Comparison of ENCODE assay signal across 20 mouse cellular contexts in the genomic region with DNA sequence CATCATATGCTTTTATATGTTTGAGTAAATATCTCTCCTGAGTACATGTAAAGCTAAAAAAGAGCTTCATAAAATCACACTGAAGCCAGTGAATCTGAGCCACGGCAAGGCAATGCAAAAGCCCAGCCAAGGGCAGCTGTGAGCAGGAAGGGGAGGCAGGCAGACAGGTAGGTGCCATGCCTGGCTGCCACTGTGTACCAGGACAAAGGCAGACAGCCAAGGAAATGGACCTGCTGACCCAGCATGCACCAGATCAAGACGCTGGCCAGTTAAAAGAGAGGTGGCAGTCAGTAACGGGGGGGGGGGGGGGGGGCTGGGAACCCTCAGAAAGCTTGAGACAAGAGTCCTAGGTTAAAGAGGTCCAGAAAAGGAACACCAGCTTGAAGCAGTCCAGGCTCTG. TPM values are rescaled to one million over a fixed set of nuclear protein-coding genes. Genes with fewer than 3 reads are reported as not detected.
DNase-seq lines count a peak whose midpoint lies in the region; ATAC-seq lines count a peak whose summit lies in the region.
"Had no signal": no experiment of that assay in that cellular context is flagged by ENCODE, and none has a peak within 500 bp of the region (broad histone marks: within the 10 kb centered on the region; RNA-seq: fewer than 3 reads in every experiment).

No protein-coding gene starts in this region.

- H3K4me2 ChIP-seq in heart, embryonic 12.5 days, result no peak overlapping the region
- no peak overlapping the region for H3K4me2 ChIP-seq in liver, embryonic 12.5 days
- H3K4me2 ChIP-seq in liver, embryonic 11.5 days, result no peak overlapping the region
- H3K4me2 ChIP-seq in hindbrain, embryonic 11.5 days (replicated peaks; ENCODE audit: low read depth, low read length), result no peak overlapping the region
- H3K4me2 ChIP-seq: midbrain, embryonic 12.5 days; neural tube, embryonic 12.5 days had no signal

- no peak for ATAC-seq in heart, embryonic 12.5 days (ENCODE audit: insufficient number of reproducible peaks, low FRiP score)
- no peak for ATAC-seq in liver, embryonic 12.5 days
- ATAC-seq in liver, embryonic 11.5 days (replicated peaks; ENCODE audit: low FRiP score), result no peak
- no peak for ATAC-seq in hindbrain, embryonic 11.5 days (ENCODE audit: low FRiP score)
- ATAC-seq: forebrain, postnatal 0 days; lung, postnatal 0 days had no signal

- no peak overlapping the region for H3K9ac ChIP-seq in heart, embryonic 12.5 days
- no peak overlapping the region for H3K9ac ChIP-seq in liver, embryonic 12.5 days
- H3K9ac ChIP-seq in liver, embryonic 11.5 days (ENCODE audit: low read depth, low read length), result no peak overlapping the region
- H3K9ac ChIP-seq in hindbrain, embryonic 11.5 days (ENCODE audit: low read depth, low read length), result no peak overlapping the region
- H3K9ac ChIP-seq: forebrain, postnatal 0 days; liver, embryonic 14.5 days; midbrain, embryonic 12.5 days; neural tube, embryonic 12.5 days had no signal

- no peaks in the 10 kb centered on the region for H3K36me3 ChIP-seq in heart, embryonic 12.5 days
- no peaks in the 10 kb centered on the region for H3K36me3 ChIP-seq in liver, embryonic 12.5 days
- no peaks in the 10 kb centered on the region for H3K36me3 ChIP-seq in liver, embryonic 11.5 days (ENCODE audit: control insufficient read depth, insufficient read depth, low read length)
- H3K36me3 ChIP-seq in hindbrain, embryonic 11.5 days (ENCODE audit: control insufficient read depth, insufficient read depth, low read length), result no peaks in the 10 kb centered on the region
- H3K36me3 ChIP-seq: hindbrain, embryonic 10.5 days; midbrain, embryonic 12.5 days; neural tube, embryonic 12.5 days had no signal

- 17% methylated on average over 3 of the region's 3 CpGs for WGBS in heart, embryonic 12.5 days
- 31% methylated on average over 2 of the region's 3 CpGs for WGBS in liver, embryonic 12.5 days (ENCODE audit: insufficient replicate concordance)
- WGBS in liver, embryonic 11.5 days, result 44% methylated on average over 3 of the region's 3 CpGs
- WGBS in hindbrain, embryonic 11.5 days, result 52% methylated on average over 3 of the region's 3 CpGs

- peaks cover 4% of the 10 kb centered on the region for H3K27me3 ChIP-seq in heart, embryonic 12.5 days (replicated peaks)
- H3K27me3 ChIP-seq in liver, embryonic 12.5 days (replicated peaks), result peaks cover 68% of the 10 kb centered on the region
- H3K27me3 ChIP-seq in liver, embryonic 11.5 days (replicated peaks; ENCODE audit: control insufficient read depth, insufficient read depth, low read length), result peaks cover 49% of the 10 kb centered on the region
- H3K27me3 ChIP-seq in hindbrain, embryonic 11.5 days (ENCODE audit: control insufficient read depth, insufficient read depth, low read length), result peaks cover 23% of the 10 kb centered on the region

- H3K4me1 ChIP-seq in heart, embryonic 12.5 days (replicated peaks), result peaks cover 47% of the 10 kb centered on the region
- peaks cover 36% of the 10 kb centered on the region for H3K4me1 ChIP-seq in liver, embryonic 12.5 days
- peaks cover 20% of the 10 kb centered on the region for H3K4me1 ChIP-seq in liver, embryonic 11.5 days (replicated peaks; ENCODE audit: control insufficient read depth, insufficient read depth, low read length)
- H3K4me1 ChIP-seq in hindbrain, embryonic 11.5 days (replicated peaks; ENCODE audit: control insufficient read depth, insufficient read depth, low read length), result peaks cover 7% of the 10 kb centered on the region

- H3K27ac ChIP-seq in heart, embryonic 12.5 days (ENCODE audit: poor library complexity, severe bottlenecking), result no peak overlapping the region
- H3K27ac ChIP-seq in liver, embryonic 12.5 days, result 0 out of 2 replicates have a peak overlapping the region, but pooled peaks have one; percentile 20
- H3K27ac ChIP-seq in liver, embryonic 11.5 days (ENCODE audit: low read depth, low read length), result no peak overlapping the region
- H3K27ac ChIP-seq in hindbrain, embryonic 11.5 days (ENCODE audit: low read depth, low read length), result no peak overlapping the region
- H3K27ac ChIP-seq: hindbrain, embryonic 10.5 days; left cerebral cortex, adult 2 months; liver, embryonic 14.5 days; midbrain, embryonic 12.5 days; neural tube, embryonic 12.5 days had no signal

- peak; percentile 26 to 47 for DNase-seq in heart, adult 18-20 months
- no peak for DNase-seq in liver, embryonic 11.5 days (ENCODE audit: low spot score)
- DNase-seq in kidney, postnatal 10 days, result peak; percentile 38
- no peak for DNase-seq in right cerebral cortex, adult 18-20 months
- no peak for DNase-seq in hindbrain, embryonic 11.5 days (ENCODE audit: low spot score)
- DNase-seq: adrenal gland, adult 2 months; embryo, embryonic 11 days; forebrain, postnatal 0 days; layer of hippocampus, adult 9-11 months; left cerebral cortex, postnatal 4 days; thymus, postnatal 14 days had no signal

- no peak overlapping the region for H3K4me3 ChIP-seq in heart, embryonic 12.5 days
- no peak overlapping the region for H3K4me3 ChIP-seq in liver, embryonic 12.5 days
- H3K4me3 ChIP-seq in liver, embryonic 11.5 days (ENCODE audit: low read depth, low read length), result no peak overlapping the region
- H3K4me3 ChIP-seq in hindbrain, embryonic 11.5 days (ENCODE audit: low read depth, low read length), result no peak overlapping the region
- H3K4me3 ChIP-seq: hindbrain, embryonic 10.5 days; left cerebral cortex, adult 2 months; midbrain, embryonic 12.5 days; neural tube, embryonic 12.5 days had no signal

- 0 out of 2 replicates have a peak, but pooled peaks cover 3% of the 10 kb centered on the region for H3K9me3 ChIP-seq in heart, embryonic 12.5 days (replicated peaks)
- no peaks in the 10 kb centered on the region for H3K9me3 ChIP-seq in liver, embryonic 12.5 days (replicated peaks)
- no peaks in the 10 kb centered on the region for H3K9me3 ChIP-seq in liver, embryonic 11.5 days (ENCODE audit: control insufficient read depth, low read length)
- no peaks in the 10 kb centered on the region for H3K9me3 ChIP-seq in hindbrain, embryonic 11.5 days (ENCODE audit: control insufficient read depth, low read length)
- H3K9me3 ChIP-seq: hindbrain, embryonic 10.5 days; midbrain, embryonic 12.5 days; neural tube, embryonic 12.5 days had no signal

RNA-seq across cellular contexts. Expression of a gene that starts 6.4 kb away (rescaled TPM):
- total RNA-seq in heart, adult 18-20 months (2021), result 10 to 100 TPM; 36.6 to 44.4 TPM
- 26.5 and 29.6 TPM in 2 replicates for polyA plus RNA-seq in heart, embryonic 12.5 days (2016; fragmentation: Nextera tagmentation; extraction: Ambion mirVana)
- polyA plus RNA-seq in liver, embryonic 12.5 days (2016; fragmentation: Nextera tagmentation; extraction: Ambion mirVana), result 7.6 TPM in 2 replicates
- 12.1 and 13.9 TPM in 2 replicates for polyA plus RNA-seq in liver, embryonic 11.5 days (2014; fragmentation: Nextera tagmentation; extraction: Ambion mirVana)
- polyA plus RNA-seq in hindbrain, embryonic 11.5 days (2014; fragmentation: Nextera tagmentation; extraction: Ambion mirVana), result 8.5 and 9.0 TPM in 2 replicates
- total RNA-seq: megakaryocyte progenitor cell, adult 5-6 weeks had no signal

Comparison
In these comparisons a context has a peak if more than half of its experiments do, and no peak if none do; other contexts are left out.
1. DNase-seq: peak in heart, adult 18-20 months (2 of 2) and kidney, postnatal 10 days (single experiment); none in liver, embryonic 11.5 days (single experiment), right cerebral cortex, adult 18-20 months (single experiment) and hindbrain, embryonic 11.5 days (single experiment).